Mouse (Mus musculus): ENCODE results near the gene Pafah2.

GRCm38 (mm10) chr4:134468578-134469266, 72.6 kb downstream of the Pafah2 start:
- TF ChIP-seq EP300 (IDR thresholded peaks at IDR 0.05; ENCODE audit: low read depth), result peak; percentile 9; the same call in 1 of the 2 replicates
- TF ChIP-seq CTCF (IDR thresholded peaks at IDR 0.05; ENCODE audit: low read depth), result no peak

All from liver, embryonic 14.5 days (tissue).